Mouse (Mus musculus) kidney, embryonic 16.5 days (tissue): Measurements from ENCODE around the gene Ucn2. TPM values are rescaled to one million over a fixed set of nuclear protein-coding genes. Genes with fewer than 3 reads are reported as not detected.
A peak's percentile ranks its signal among the peaks of the same experiment; 100 is the strongest.

ENCODE experiments used
- ATAC-seq: fragments of 200-750 bp; cut with Nextera tagmentation; 2 replicates; pipeline ENCODE4 v1.8.0; 2017; ENCODE audit warnings: moderate TSS enrichment; ENCODE audit not compliant: low FRiP score, low TSS enrichment
- H3K27ac ChIP-seq: fragments of 300-500 bp; sonication (generic); 2 replicates; pipeline ENCODE4 v1.5.1; 2014; ENCODE audit warnings: low read length
- H3K27me3 ChIP-seq: fragments of 300-500 bp; sonication (generic); 2 replicates; pipeline ENCODE4 v1.6.1; 2014; ENCODE audit warnings: low read length, control low read depth, mixed read lengths; ENCODE audit not compliant: insufficient read depth
- H3K36me3 ChIP-seq: fragments of 300-500 bp; sonication (generic); 2 replicates; pipeline ENCODE4 v1.6.1; 2014; ENCODE audit warnings: low read length, control low read depth, mixed read lengths; ENCODE audit not compliant: insufficient read depth
- H3K4me1 ChIP-seq: fragments of 300-500 bp; sonication (generic); 2 replicates; pipeline ENCODE4 v1.6.1; 2014; ENCODE audit warnings: low read length, control low read depth, mixed read lengths; ENCODE audit not compliant: insufficient read depth
- H3K4me2 ChIP-seq: fragments of 300-500 bp; sonication (generic); replicated peaks from 2 replicates; pipeline ENCODE4 v1.6.1; 2014; ENCODE audit warnings: low read depth, low read length
- H3K4me3 ChIP-seq: fragments of 300-500 bp; sonication (generic); 2 replicates; pipeline ENCODE4 v1.5.1; 2014; ENCODE audit warnings: mild to moderate bottlenecking, low read length
- H3K9ac ChIP-seq: fragments of 300-500 bp; sonication (generic); replicated peaks from 2 replicates; pipeline ENCODE4 v1.6.1; 2014; ENCODE audit warnings: low read length
- H3K9me3 ChIP-seq: fragments of 300-500 bp; sonication (generic); 2 replicates; pipeline ENCODE4 v1.6.1; 2016; ENCODE audit warnings: low read length, control low read depth
- WGBS: fragments of 180-500 bp; shearing (Covaris S2); extraction: QIAGEN DNeasy Blood & Tissue Kit; methylation state at CpG from one replicate; pipeline ENCODE4 v1.1.7; 2014; 5-methylcytosine and 5-hydroxymethylcytosine counted together
- polyA plus RNA-seq: library from polyadenylated mRNA; unstranded; fragments of >200 nt; fragmentation: Nextera tagmentation; extraction: Ambion mirVana; gene quantifications from 2 replicates; pipeline ENCODE4 v1.2.1, GENCODE M21; 2015

The Ucn2 gene
- polyA plus RNA-seq, 1 experiment from 2014 or later, result not detected

DNA sequence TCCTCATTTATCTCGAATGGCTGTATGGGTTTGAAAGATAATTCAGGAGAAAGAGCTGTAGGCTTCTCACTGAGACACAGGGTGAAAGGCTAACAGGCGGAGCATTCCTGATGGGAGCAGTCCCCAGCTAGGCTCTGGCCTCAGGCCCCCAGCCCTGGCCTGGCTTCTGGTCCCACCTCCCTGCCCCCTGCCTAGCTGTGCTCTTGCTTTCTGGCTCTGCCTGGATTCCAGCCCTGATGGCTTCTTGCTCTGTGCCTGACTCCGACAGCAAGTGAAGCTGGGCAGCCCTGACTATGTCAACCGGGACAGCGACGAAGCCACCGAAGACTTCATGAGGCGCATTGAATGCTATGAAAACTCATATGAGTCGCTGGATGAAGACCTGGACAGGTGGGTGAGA is 22.3 kb downstream of the Ucn2 start:
- Histone ChIP-seq H3K9ac (no peak overlapping the region), H3K36me3 (no peaks in the 10 kb centered on the region), H3K27me3 (no peaks in the 10 kb centered on the region), H3K4me3 (no peak overlapping the region), H3K4me1 (peaks cover 11% of the 10 kb centered on the region; the same call in 1 of the 2 replicates), H3K27ac (no peak overlapping the region), H3K9me3 (no peaks in the 10 kb centered on the region), H3K4me2 (no peak overlapping the region)
- no peak for ATAC-seq
- 84% methylated on average over 9 of the region's 9 CpGs for WGBS

DNA sequence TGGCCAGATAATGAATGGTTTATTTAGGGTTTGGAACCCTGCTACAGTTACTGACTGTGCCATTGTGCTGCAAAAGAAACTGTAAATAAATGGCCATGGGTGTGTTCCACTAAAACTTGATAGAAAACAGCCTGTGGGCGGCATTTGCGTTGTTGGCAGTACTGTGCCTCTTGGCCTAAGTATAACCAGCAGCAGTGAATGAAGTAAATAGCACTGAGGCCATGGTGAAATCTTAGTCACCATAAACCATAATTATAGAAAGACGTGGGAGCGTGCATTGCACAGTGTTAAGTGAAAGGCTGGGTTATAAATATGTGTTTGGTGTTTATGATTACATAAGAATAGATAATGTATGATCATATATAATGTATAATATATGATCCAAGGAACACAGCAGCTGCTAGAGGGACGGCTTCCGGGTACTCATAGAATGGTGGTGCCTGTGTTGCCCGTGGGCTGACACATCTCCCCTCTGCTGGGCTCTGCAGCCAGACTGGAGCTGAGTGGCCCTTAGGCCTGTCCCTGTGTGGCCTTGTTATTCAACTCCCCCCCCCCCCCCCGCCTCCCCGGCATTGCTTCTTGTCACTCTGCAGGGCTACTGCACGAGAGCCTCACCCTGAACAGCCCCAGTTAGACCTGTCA is 23.3 kb downstream of the Ucn2 start:
- Histone ChIP-seq H3K4me3 (no peak overlapping the region), H3K36me3 (no peaks in the 10 kb centered on the region), H3K4me1 (peaks cover 11% of the 10 kb centered on the region; the same call in 1 of the 2 replicates), H3K27me3 (no peaks in the 10 kb centered on the region), H3K4me2 (no peak overlapping the region), H3K9ac (0 out of 2 replicates have a peak overlapping the region, but pooled peaks have one; percentile 4), H3K27ac (no peak overlapping the region), H3K9me3 (no peaks in the 10 kb centered on the region)
- ATAC-seq, result peak; percentile 21; the same call in 1 of the 2 replicates
- 63% methylated on average over 10 of the region's 10 CpGs for WGBS

DNA sequence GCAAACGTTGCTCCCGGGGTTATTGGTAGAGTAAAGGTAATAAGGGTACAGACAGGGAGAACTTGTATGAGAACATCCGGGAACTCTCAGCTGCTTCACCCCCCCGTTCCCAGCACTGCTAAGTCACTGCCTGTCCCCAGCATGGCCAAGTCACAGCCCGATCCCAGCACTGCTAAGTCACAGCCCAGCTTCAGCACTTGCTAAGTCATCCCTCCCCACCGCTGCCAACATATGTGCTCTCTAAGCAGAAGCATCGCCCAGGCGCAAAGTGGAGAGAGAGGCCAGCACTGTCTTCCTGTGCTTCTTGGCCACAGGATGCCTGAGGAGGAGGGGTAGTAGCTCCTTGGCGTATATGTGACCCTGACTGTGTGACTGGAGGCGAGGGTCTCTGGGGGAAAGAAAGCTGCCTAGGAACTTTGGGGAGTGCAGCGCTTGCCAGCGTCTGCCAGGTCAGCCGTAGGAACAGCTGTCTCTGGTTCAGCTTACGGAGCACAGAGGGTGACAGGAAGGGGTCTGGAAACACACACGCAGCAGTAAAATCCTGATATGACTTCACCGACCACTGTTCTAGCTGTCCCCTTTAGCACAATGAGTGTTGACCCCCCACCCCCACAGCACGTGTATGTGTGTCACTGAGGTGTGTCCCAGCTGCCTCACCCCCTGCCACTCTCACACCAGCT is 24.0 kb downstream of the Ucn2 start:
- Histone ChIP-seq H3K36me3 (no peaks in the 10 kb centered on the region), H3K4me3 (no peak overlapping the region), H3K4me2 (no peak overlapping the region), H3K9ac (0 out of 2 replicates have a peak overlapping the region, but pooled peaks have one; percentile 4), H3K27me3 (no peaks in the 10 kb centered on the region), H3K4me1 (peaks cover 11% of the 10 kb centered on the region; the same call in 1 of the 2 replicates), H3K27ac (no peak overlapping the region), H3K9me3 (no peaks in the 10 kb centered on the region)
- 27% methylated on average over 17 of the region's 17 CpGs for WGBS
- peak; percentile 57 for ATAC-seq

DNA sequence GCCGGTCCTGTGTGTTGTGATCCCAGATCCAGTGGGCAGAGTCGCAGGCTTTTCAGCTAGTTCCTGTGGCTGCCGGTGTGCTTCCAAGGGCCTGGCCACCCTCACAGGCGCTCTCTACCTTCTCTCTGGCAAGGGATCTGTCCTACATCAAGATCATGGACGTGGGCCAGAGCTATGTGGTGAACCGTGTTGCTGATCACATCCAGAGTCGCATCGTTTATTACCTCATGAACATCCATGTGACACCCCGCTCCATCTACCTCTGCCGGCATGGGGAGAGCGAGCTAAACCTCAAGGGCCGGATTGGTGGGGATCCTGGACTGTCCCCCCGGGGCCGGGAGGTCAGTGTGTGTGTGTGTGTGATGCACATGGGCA is 24.5 kb downstream of the Ucn2 start:
- no peak overlapping the region for H3K4me2 ChIP-seq
- no peak for ATAC-seq
- H3K9me3 ChIP-seq, result no peaks in the 10 kb centered on the region
- WGBS, result 80% methylated on average over 14 of the region's 14 CpGs
- H3K4me3 ChIP-seq, result no peak overlapping the region
- H3K4me1 ChIP-seq, result peaks cover 11% of the 10 kb centered on the region; the same call in 1 of the 2 replicates
- no peak overlapping the region for H3K27ac ChIP-seq
- no peaks in the 10 kb centered on the region for H3K36me3 ChIP-seq
- no peak overlapping the region for H3K9ac ChIP-seq
- H3K27me3 ChIP-seq, result no peaks in the 10 kb centered on the region

DNA sequence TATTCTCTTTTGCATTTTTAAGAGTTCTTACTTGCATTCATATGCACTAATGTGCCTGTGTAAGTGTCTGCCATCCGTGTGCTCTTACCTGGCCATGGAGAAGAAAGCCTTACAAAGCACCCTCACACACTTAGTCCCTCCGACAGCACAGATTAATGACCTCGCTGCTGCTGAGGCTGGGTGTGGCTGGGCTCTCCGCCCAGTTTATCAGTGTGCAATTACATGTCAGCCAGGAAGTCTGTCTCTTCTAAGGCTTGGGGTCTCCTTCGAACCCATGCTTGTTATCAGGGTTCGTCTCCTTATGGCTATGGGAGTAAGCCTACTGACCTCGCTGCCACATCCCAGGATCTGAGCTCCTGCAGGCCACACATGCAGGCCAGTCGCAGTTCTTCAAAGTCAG is 29.6 kb downstream of the Ucn2 start:
- no peak overlapping the region for H3K27ac ChIP-seq
- H3K9ac ChIP-seq, result no peak overlapping the region
- no peak overlapping the region for H3K4me3 ChIP-seq
- no peak for ATAC-seq
- H3K27me3 ChIP-seq, result no peaks in the 10 kb centered on the region
- no peaks in the 10 kb centered on the region for H3K9me3 ChIP-seq
- H3K4me2 ChIP-seq, result no peak overlapping the region
- WGBS, result 51% methylated on average over 8 of the region's 8 CpGs
- H3K36me3 ChIP-seq, result no peaks in the 10 kb centered on the region
- no peaks in the 10 kb centered on the region for H3K4me1 ChIP-seq

DNA sequence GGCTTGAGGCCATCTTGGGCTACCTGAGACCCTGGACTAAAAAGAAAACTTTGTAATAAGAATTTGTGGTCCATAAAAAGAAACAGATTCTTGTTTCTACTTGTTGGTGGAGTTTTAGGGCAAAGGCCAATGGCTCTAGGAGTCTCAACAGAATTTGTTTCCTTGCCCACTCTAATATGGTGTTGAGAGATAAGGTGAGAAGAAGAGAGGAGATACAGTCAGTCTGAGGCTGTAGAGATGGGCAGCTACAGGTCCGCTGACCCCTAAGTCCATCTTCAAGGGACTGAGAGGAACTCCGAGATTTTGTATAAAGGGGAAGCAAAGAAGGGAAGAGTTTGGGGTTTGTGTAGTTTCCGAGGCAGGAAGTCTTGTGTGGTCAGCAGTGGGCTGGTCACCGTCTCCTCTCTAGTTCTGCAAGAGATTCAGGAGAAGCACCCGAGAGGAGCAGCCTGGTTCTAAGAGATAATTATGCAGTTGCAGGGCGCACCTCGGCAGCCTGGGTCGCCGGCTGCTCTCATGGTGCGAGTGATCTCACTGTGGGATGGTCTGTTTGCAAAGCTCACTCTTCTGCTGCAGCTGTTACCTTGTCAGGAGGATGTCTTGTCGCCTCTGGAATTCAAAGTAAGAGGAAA is 31.3 kb downstream of the Ucn2 start:
- Histone ChIP-seq H3K9me3 (no peaks in the 10 kb centered on the region), H3K4me1 (no peaks in the 10 kb centered on the region), H3K4me3 (no peak overlapping the region), H3K4me2 (no peak overlapping the region), H3K9ac (no peak overlapping the region), H3K27me3 (no peaks in the 10 kb centered on the region), H3K27ac (no peak overlapping the region), H3K36me3 (no peaks in the 10 kb centered on the region)
- no peak for ATAC-seq
- 60% methylated on average over 11 of the region's 11 CpGs for WGBS

DNA sequence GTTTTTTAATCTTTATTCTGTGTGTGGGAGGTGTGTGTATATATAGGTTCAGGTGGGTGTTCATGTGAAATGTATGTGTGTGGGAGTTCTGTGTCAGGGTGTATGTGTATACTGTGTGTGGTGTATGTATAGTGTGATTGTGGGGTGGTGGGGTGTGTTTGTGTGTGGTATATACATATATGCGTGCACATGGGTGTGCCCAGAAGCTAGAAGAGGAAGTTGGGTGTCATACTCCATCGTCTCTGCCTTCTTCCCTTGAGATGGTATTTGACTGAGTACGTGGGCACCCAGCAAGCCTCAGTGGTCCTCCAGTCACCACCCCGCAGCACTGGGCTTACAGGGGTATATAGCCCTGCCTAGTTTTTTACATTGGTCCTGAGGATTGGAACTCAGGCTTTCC is 35.6 kb downstream of the Ucn2 start:
- no peak for ATAC-seq

DNA sequence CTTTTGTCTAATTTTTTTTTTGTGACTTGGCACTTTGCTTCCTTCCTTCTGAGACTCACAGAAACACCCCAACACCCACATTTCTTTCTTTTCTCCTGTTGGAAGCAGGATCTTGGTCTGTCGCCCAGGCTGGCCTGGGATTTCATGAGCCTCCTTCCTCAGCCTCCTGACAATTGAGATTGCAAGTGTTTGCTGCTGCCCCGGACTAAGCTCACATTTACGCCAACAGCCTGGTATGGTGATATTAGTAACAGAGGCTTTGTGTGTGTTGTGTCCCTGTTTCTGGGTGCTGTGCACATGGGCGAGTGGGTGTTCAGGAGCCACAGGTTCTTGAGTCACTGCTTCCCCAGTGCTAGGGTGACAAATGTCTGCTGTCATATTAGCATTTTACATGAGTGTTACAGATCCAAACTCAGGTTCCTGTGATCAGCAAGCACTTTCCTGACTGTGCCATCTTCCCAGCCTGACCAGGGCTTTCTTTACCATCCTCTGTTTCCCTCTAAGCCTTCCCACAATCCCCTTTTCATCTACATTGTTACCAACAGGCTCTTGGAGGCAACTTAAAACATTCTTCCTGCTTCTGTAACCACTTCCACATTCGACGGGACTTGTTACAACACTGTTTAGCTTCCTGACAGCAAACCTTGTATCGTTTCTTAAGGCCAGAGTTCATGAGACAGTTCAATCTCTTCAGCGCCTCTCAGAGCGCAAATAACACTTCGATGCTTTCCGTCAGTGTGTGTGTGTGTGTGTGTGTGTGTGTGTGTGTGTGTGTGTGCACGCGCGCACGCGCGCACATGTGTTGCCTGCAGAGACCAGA is 37.3 kb downstream of the Ucn2 start:
- Histone ChIP-seq H3K27me3 (no peaks in the 10 kb centered on the region), H3K36me3 (0 out of 2 replicates have a peak, but pooled peaks cover 3% of the 10 kb centered on the region), H3K9me3 (no peaks in the 10 kb centered on the region), H3K4me2 (no peak overlapping the region), H3K27ac (no peak overlapping the region), H3K9ac (no peak overlapping the region), H3K4me1 (no peaks in the 10 kb centered on the region), H3K4me3 (no peak overlapping the region)
- WGBS, result 82% methylated on average over 17 of the region's 17 CpGs
- ATAC-seq, result no peak

More for the DNA sequence above, 35.6 kb downstream of the Ucn2 start:
- WGBS, result 87% methylated on average over 4 of the region's 4 CpGs
- Histone ChIP-seq H3K4me3 (no peak overlapping the region), H3K27ac (no peak overlapping the region), H3K27me3 (no peaks in the 10 kb centered on the region), H3K4me1 (no peaks in the 10 kb centered on the region), H3K4me2 (no peak overlapping the region), H3K9ac (no peak overlapping the region), H3K9me3 (no peaks in the 10 kb centered on the region), H3K36me3 (0 out of 2 replicates have a peak, but pooled peaks cover 3% of the 10 kb centered on the region)

DNA sequence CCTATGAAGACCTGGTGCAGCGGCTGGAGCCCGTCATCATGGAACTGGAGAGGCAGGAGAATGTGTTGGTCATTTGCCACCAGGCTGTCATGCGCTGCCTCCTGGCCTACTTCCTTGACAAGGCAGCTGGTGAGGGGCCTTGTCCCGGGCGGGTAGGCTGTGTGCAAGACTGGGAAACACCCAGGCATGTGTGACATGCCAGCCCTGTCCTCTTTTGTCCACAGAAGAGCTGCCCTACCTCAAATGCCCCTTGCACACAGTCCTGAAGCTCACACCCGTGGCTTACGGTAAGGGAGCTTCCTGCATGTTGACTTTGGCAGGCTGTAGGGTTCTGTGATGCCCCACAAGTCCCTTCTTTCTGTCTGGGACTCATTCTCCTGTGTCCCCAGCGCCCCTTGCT is 41.7 kb downstream of the Ucn2 start:
- Histone ChIP-seq H3K27me3 (no peaks in the 10 kb centered on the region), H3K4me3 (no peak overlapping the region), H3K9ac (no peak overlapping the region), H3K4me1 (no peaks in the 10 kb centered on the region), H3K27ac (no peak overlapping the region), H3K9me3 (no peaks in the 10 kb centered on the region), H3K4me2 (no peak overlapping the region), H3K36me3 (peaks cover 3% of the 10 kb centered on the region; the same call in 1 of the 2 replicates)
- ATAC-seq, result no peak
- 73% methylated on average over 8 of the region's 8 CpGs for WGBS
